ENCODE assay signal across 24 mouse cellular contexts in the genomic region with DNA sequence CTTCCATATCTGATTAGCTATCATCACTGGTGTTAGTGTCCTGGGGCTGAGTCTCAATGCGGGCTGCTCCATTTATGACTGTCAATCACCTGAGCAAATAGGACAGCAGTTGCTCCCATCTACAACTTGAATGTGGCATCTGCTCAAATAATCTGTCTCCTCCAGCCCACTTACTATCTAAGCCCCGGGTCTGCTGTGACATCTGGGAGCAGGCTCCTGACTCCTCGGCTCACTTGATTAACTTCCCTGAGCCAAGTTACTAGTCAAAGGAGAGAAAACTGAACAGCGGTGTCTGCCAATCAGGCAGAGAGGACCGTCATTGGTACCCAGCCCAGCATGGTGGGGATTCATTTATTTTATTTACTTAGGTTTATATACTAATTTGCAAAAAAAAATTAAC.
A peak's percentile ranks its signal among the peaks of the same experiment; 100 is the strongest.
DNase-seq lines count a peak whose midpoint lies in the region; ATAC-seq and TF ChIP-seq lines count a peak whose summit lies in the region.
"Had no signal": no experiment of that assay in that cellular context is flagged by ENCODE, and none has a peak within 500 bp of the region (broad histone marks: within the 10 kb centered on the region; RNA-seq: fewer than 3 reads in every experiment).

No protein-coding gene starts in this region.

- no peak overlapping the region for H3K4me3 ChIP-seq in gastrocnemius, adult 2 months
- no peak overlapping the region for H3K4me3 ChIP-seq in liver, embryonic 11.5 days (ENCODE audit: low read depth, low read length)
- H3K4me3 ChIP-seq in liver, postnatal 0 days (ENCODE audit: low read depth, low read length): no peak overlapping the region
- H3K4me3 ChIP-seq: embryonic facial prominence, embryonic 10.5 days; embryonic facial prominence, embryonic 12.5 days; forebrain, embryonic 13.5 days; forebrain, embryonic 15.5 days had no signal

- no peaks in the 10 kb centered on the region for H3K36me3 ChIP-seq in liver, embryonic 11.5 days (ENCODE audit: control insufficient read depth, insufficient read depth, low read length)
- H3K36me3 ChIP-seq in liver, postnatal 0 days (replicated peaks; ENCODE audit: insufficient read depth, low read length): no peaks in the 10 kb centered on the region
- H3K36me3 ChIP-seq: embryonic facial prominence, embryonic 10.5 days; embryonic facial prominence, embryonic 12.5 days; forebrain, embryonic 15.5 days; G1E had no signal

- TF ChIP-seq CTCF in gastrocnemius, adult 2 months (IDR thresholded peaks at IDR 0.05): no peak
- TF ChIP-seq CTCF in liver, postnatal 0 days (IDR thresholded peaks at IDR 0.05; ENCODE audit: low read depth): no peak

- peaks cover 11% of the 10 kb centered on the region for H3K4me1 ChIP-seq in liver, embryonic 11.5 days (replicated peaks; ENCODE audit: control insufficient read depth, insufficient read depth, low read length)
- H3K4me1 ChIP-seq in liver, postnatal 0 days (ENCODE audit: insufficient read depth): peaks cover 4% of the 10 kb centered on the region; the same call in 1 of the 2 replicates
- H3K4me1 ChIP-seq: embryonic facial prominence, embryonic 12.5 days; forebrain, embryonic 13.5 days; forebrain, embryonic 15.5 days had no signal

- TF ChIP-seq EP300 in liver, postnatal 0 days (IDR thresholded peaks at IDR 0.05; ENCODE audit: low read depth): no peak

- H3K4me2 ChIP-seq in liver, embryonic 11.5 days: no peak overlapping the region
- H3K4me2 ChIP-seq in liver, postnatal 0 days (ENCODE audit: low read depth, low read length): no peak overlapping the region
- H3K4me2 ChIP-seq: embryonic facial prominence, embryonic 12.5 days; forebrain, embryonic 13.5 days; forebrain, embryonic 15.5 days had no signal

- no peak overlapping the region for H3K9ac ChIP-seq in liver, embryonic 11.5 days (ENCODE audit: low read depth, low read length)
- no peak overlapping the region for H3K9ac ChIP-seq in liver, postnatal 0 days (replicated peaks)
- H3K9ac ChIP-seq: embryonic facial prominence, embryonic 12.5 days; forebrain, embryonic 13.5 days; forebrain, embryonic 15.5 days had no signal

- H3K27ac ChIP-seq in gastrocnemius, adult 2 months: peak overlapping the region; percentile 68
- no peak overlapping the region; the same call in 1 of the 2 replicates for H3K27ac ChIP-seq in liver, embryonic 11.5 days (ENCODE audit: low read depth, low read length)
- H3K27ac ChIP-seq in liver, postnatal 0 days (ENCODE audit: low read depth): no peak overlapping the region
- H3K27ac ChIP-seq: embryonic facial prominence, embryonic 10.5 days; embryonic facial prominence, embryonic 12.5 days; forebrain, embryonic 13.5 days; forebrain, embryonic 15.5 days had no signal

- WGBS in liver, embryonic 11.5 days: 81% methylated on average over 5 of the region's 5 CpGs
- WGBS in liver, postnatal 0 days (ENCODE audit: insufficient replicate concordance): 79% methylated on average over 5 of the region's 5 CpGs

- H3K27me3 ChIP-seq in liver, embryonic 11.5 days (replicated peaks; ENCODE audit: control insufficient read depth, insufficient read depth, low read length): no peaks in the 10 kb centered on the region
- no peaks in the 10 kb centered on the region for H3K27me3 ChIP-seq in liver, postnatal 0 days (ENCODE audit: insufficient read depth, low read length)
- H3K27me3 ChIP-seq: CH12.LX; embryonic facial prominence, embryonic 12.5 days; forebrain, embryonic 13.5 days; forebrain, embryonic 15.5 days; Patski had no signal

- intact Hi-C loops in gastrocnemius, adult 2 months (cut with DNase I): no loop called here

- H3K9me3 ChIP-seq in liver, embryonic 11.5 days (ENCODE audit: control insufficient read depth, low read length): no peaks in the 10 kb centered on the region
- H3K9me3 ChIP-seq in liver, postnatal 0 days (ENCODE audit: low read length): no peaks in the 10 kb centered on the region
- H3K9me3 ChIP-seq: embryonic facial prominence, embryonic 10.5 days; embryonic facial prominence, embryonic 12.5 days; forebrain, embryonic 13.5 days; forebrain, embryonic 15.5 days; G1E had no signal

- no peak for DNase-seq in gastrocnemius, adult 2 months
- no peak for DNase-seq in gastrocnemius, adult 18-20 months (ENCODE audit: low spot score)
- DNase-seq in liver, embryonic 11.5 days (ENCODE audit: low spot score): no peak
- DNase-seq in liver, postnatal 0 days: no peak
- peak; percentile 47 for DNase-seq in retina, postnatal 1 day
- DNase-seq in retina, embryonic 14.5 days (ENCODE audit: low spot score): no peak
- no peak for DNase-seq in right cerebral cortex, postnatal 25 days
- DNase-seq: adrenal gland, adult 8-10 months; adrenal gland, postnatal 14 days; adrenal gland, postnatal 36 days; cerebellum, adult 11-12 months; cerebellum, adult 2 months; cerebellum, adult 9-10 months; cerebellum, postnatal 10 days; cerebellum, postnatal 25 days had no signal

- peak; percentile 20; the same call in 1 of the 2 replicates for ATAC-seq in liver, embryonic 11.5 days (replicated peaks; ENCODE audit: low FRiP score)
- ATAC-seq in liver, postnatal 0 days: no peak
- ATAC-seq: activated CD4-positive, CD25-positive, alpha-beta regulatory T cell, adult 4 months; CD4-positive, CD25-positive, alpha-beta regulatory T cell, adult 4 months; forebrain, embryonic 13.5 days; forebrain, embryonic 15.5 days; Patski had no signal
